Mouse (Mus musculus): ENCODE results near the gene Rc3h2. TPM values are rescaled to one million over a fixed set of nuclear protein-coding genes. Genes with fewer than 3 reads are reported as not detected.

The Rc3h2 gene
- polyA plus RNA-seq, 1 experiment from 2014 or later: 16.9 TPM

DNA sequence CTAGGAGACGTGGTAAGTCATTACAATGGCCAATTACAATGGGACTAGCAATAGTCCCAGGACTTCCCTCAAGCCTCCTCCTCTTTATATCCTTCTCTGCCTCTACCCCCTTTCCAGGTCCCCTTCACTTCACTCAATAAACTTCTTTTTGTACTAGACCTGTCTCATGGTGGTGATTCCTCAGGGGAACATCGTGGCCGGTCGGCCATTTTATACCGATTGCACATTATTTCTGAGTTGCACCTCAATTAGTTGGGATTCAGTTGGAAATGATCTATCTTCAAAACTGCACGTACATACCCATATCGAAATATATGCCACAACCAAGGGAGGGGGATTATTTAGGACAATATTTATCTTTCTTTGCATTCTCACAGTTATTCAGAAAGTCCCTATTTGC lies 8.9 kb upstream of the Rc3h2 start:
- Histone ChIP-seq H3K9me3 (ENCODE audit: low read depth, low read length) (no peaks in the 10 kb centered on the region), H3K4me3 (ENCODE audit: low read depth, low read length) (peak overlapping the region; percentile 71), H3K9ac (peak overlapping the region; percentile 74), H3K27me3 (ENCODE audit: insufficient read depth, low read length) (no peaks in the 10 kb centered on the region), H3K4me1 (ENCODE audit: insufficient read depth) (peaks cover 5% of the 10 kb centered on the region; the same call in 1 of the 2 replicates), H3K27ac (ENCODE audit: low read depth) (0 out of 2 replicates have a peak overlapping the region, but pooled peaks have one; percentile 55), H3K36me3 (ENCODE audit: insufficient read depth) (peaks cover 24% of the 10 kb centered on the region), H3K4me2 (peak overlapping the region; percentile 69)
- ATAC-seq (ENCODE audit: insufficient read depth) (0 out of 2 replicates have a peak, but pooled peaks have one; percentile 9), DNase-seq (peak; percentile 28)
- WGBS: 31% methylated on average over 7 of the region's 7 CpGs
- no peak for TF ChIP-seq CTCF (IDR thresholded peaks at IDR 0.05; ENCODE audit: low read depth)

- peak; percentile 94 for DNase-seq
- H3K27ac ChIP-seq (ENCODE audit: low read depth): peak overlapping the region; percentile 94
- H3K27me3 ChIP-seq (ENCODE audit: insufficient read depth, low read length): no peaks in the 10 kb centered on the region
- no peak for TF ChIP-seq CTCF (IDR thresholded peaks at IDR 0.05; ENCODE audit: low read depth)
- peaks cover 5% of the 10 kb centered on the region; the same call in 1 of the 2 replicates for H3K4me1 ChIP-seq (ENCODE audit: insufficient read depth)
- peak overlapping the region; percentile 71 for H3K4me3 ChIP-seq (ENCODE audit: low read depth, low read length)
- peak overlapping the region; percentile 69 for H3K4me2 ChIP-seq
- peak overlapping the region; percentile 74 for H3K9ac ChIP-seq
- peaks cover 19% of the 10 kb centered on the region for H3K36me3 ChIP-seq (ENCODE audit: insufficient read depth)
- H3K9me3 ChIP-seq (ENCODE audit: low read depth, low read length): no peaks in the 10 kb centered on the region
- peak; percentile 96 for ATAC-seq (ENCODE audit: insufficient read depth)
- WGBS: under 1% methylated on average over 38 of the region's 38 CpGs
These were observed 8.1 kb upstream of the Rc3h2 start for GRCm38 (mm10) chr2:37430593-37431464.

GRCm38 (mm10) chr2:37423671-37424070 lies 968 bp upstream of the Rc3h2 start:
- ATAC-seq (ENCODE audit: insufficient read depth) (no peak), DNase-seq (no peak)
- Histone ChIP-seq H3K4me3 (ENCODE audit: low read depth, low read length) (no peak overlapping the region), H3K4me1 (ENCODE audit: insufficient read depth) (no peaks in the 10 kb centered on the region), H3K4me2 (no peak overlapping the region), H3K9me3 (ENCODE audit: low read depth, low read length) (no peaks in the 10 kb centered on the region), H3K27ac (ENCODE audit: low read depth) (no peak overlapping the region), H3K27me3 (ENCODE audit: insufficient read depth, low read length) (no peaks in the 10 kb centered on the region), H3K9ac (no peak overlapping the region), H3K36me3 (ENCODE audit: insufficient read depth) (peaks cover 3% of the 10 kb centered on the region)
- 61% methylated on average over 3 of the region's 3 CpGs for WGBS
- no peak for TF ChIP-seq CTCF (IDR thresholded peaks at IDR 0.05; ENCODE audit: low read depth)

DNA sequence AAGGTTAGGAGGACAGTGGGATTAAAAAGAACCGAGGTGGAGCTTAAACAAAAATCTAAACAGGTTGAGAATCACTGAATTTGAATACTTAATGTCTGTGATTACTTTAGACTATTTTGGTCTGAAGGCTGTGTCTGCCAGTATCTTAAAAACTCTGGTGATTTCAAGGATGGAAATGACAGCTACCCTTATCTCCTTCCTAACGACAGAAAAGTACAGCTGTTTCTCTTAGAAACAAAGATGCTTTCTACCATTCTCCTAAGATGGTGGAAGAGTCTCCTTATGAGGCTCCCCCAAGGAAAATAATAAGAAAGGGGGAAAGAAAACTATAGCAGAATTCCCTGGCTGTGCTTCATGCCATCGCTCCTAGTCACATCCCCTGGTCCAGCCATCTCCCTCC lies 800 bp downstream of the Rc3h2 start:
- DNase-seq: no peak
- WGBS: 1% methylated on average over 3 of the region's 3 CpGs
- TF ChIP-seq CTCF (IDR thresholded peaks at IDR 0.05; ENCODE audit: low read depth): no peak
- no peaks in the 10 kb centered on the region for H3K36me3 ChIP-seq (ENCODE audit: insufficient read depth)
- H3K9ac ChIP-seq: peak overlapping the region; percentile 95
- H3K4me2 ChIP-seq: peak overlapping the region; percentile 69
- no peaks in the 10 kb centered on the region for H3K9me3 ChIP-seq (ENCODE audit: low read depth, low read length)
- peak overlapping the region; percentile 96 for H3K27ac ChIP-seq (ENCODE audit: low read depth)
- H3K4me1 ChIP-seq (ENCODE audit: insufficient read depth): no peaks in the 10 kb centered on the region
- peak overlapping the region; percentile 98 for H3K4me3 ChIP-seq (ENCODE audit: low read depth, low read length)
- H3K27me3 ChIP-seq (ENCODE audit: insufficient read depth, low read length): no peaks in the 10 kb centered on the region
- no peak for ATAC-seq (ENCODE audit: insufficient read depth)

GRCm38 (mm10) chr2:37395539-37395938 lies 27.2 kb downstream of the Rc3h2 start:
- ATAC-seq (ENCODE audit: insufficient read depth) (no peak), DNase-seq (peak; percentile 10)
- H3K36me3 ChIP-seq (ENCODE audit: insufficient read depth): peaks cover 51% of the 10 kb centered on the region
- 0 out of 2 replicates have a peak, but pooled peaks have one; percentile 12 for TF ChIP-seq CTCF (IDR thresholded peaks at IDR 0.05; ENCODE audit: low read depth)
- H3K9ac ChIP-seq: no peak overlapping the region
- no peaks in the 10 kb centered on the region for H3K4me1 ChIP-seq (ENCODE audit: insufficient read depth)
- no peak overlapping the region for H3K4me2 ChIP-seq
- no peaks in the 10 kb centered on the region for H3K27me3 ChIP-seq (ENCODE audit: insufficient read depth, low read length)
- H3K9me3 ChIP-seq (ENCODE audit: low read depth, low read length): no peaks in the 10 kb centered on the region
- H3K4me3 ChIP-seq (ENCODE audit: low read depth, low read length): no peak overlapping the region
- WGBS: 53% methylated on average over 1 of the region's 1 CpGs
- no peak overlapping the region for H3K27ac ChIP-seq (ENCODE audit: low read depth)

- DNase-seq (no peak), ATAC-seq (ENCODE audit: insufficient read depth) (no peak)
- TF ChIP-seq CTCF (IDR thresholded peaks at IDR 0.05; ENCODE audit: low read depth): no peak
- Histone ChIP-seq H3K4me2 (no peak overlapping the region), H3K36me3 (ENCODE audit: insufficient read depth) (peaks cover 51% of the 10 kb centered on the region), H3K27ac (ENCODE audit: low read depth) (no peak overlapping the region), H3K9me3 (ENCODE audit: low read depth, low read length) (no peaks in the 10 kb centered on the region), H3K27me3 (ENCODE audit: insufficient read depth, low read length) (no peaks in the 10 kb centered on the region), H3K4me3 (ENCODE audit: low read depth, low read length) (no peak overlapping the region), H3K4me1 (ENCODE audit: insufficient read depth) (no peaks in the 10 kb centered on the region), H3K9ac (no peak overlapping the region)
- 93% methylated on average over 9 of the region's 9 CpGs for WGBS
These were observed 39.8 kb downstream of the Rc3h2 start for GRCm38 (mm10) chr2:37382921-37383320.

- no peak overlapping the region for H3K4me3 ChIP-seq (ENCODE audit: low read depth, low read length)
- TF ChIP-seq CTCF (IDR thresholded peaks at IDR 0.05; ENCODE audit: low read depth): peak; percentile 67
- WGBS: 64% methylated on average over 2 of the region's 2 CpGs
- no peak overlapping the region for H3K4me2 ChIP-seq
- H3K27ac ChIP-seq (ENCODE audit: low read depth): no peak overlapping the region
- no peaks in the 10 kb centered on the region for H3K27me3 ChIP-seq (ENCODE audit: insufficient read depth, low read length)
- peaks cover 63% of the 10 kb centered on the region for H3K36me3 ChIP-seq (ENCODE audit: insufficient read depth)
- DNase-seq (peak; percentile 76), ATAC-seq (ENCODE audit: insufficient read depth) (no peak)
- H3K9me3 ChIP-seq (ENCODE audit: low read depth, low read length): no peaks in the 10 kb centered on the region
- H3K4me1 ChIP-seq (ENCODE audit: insufficient read depth): no peaks in the 10 kb centered on the region
- H3K9ac ChIP-seq: no peak overlapping the region
These were observed 42.5 kb downstream of the Rc3h2 start for GRCm38 (mm10) chr2:37380189-37380588.
